Mouse (Mus musculus) lung, embryonic 14.5 days (tissue): ENCODE measurements at regions not wholly inside any gene's neighbourhood (a gene's known extent, or its start where the extent isn't known, plus 50 kb on each side); places are given as distances from the start of the nearest gene placed in this dataset.
A peak's percentile ranks its signal among the peaks of the same experiment; 100 is the strongest.

Experiments
- ATAC-seq: fragments of 200-750 bp; cut with Nextera tagmentation; 2 replicates; pipeline ENCODE4 v1.8.0; 2017; ENCODE audit warnings: mild to moderate bottlenecking, moderate TSS enrichment, moderate library complexity; ENCODE audit not compliant: insufficient read depth
- DNase-seq: peaks from one replicate; pipeline ENCODE4 v3.0.0-alpha.2; 2015
- H3K27ac ChIP-seq: fragments of 300-500 bp; sonication (generic); 2 replicates; pipeline ENCODE4 v1.5.1; 2014; ENCODE audit warnings: low read depth, mild to moderate bottlenecking, moderate library complexity
- H3K27me3 ChIP-seq: fragments of 300-500 bp; sonication (generic); 2 replicates; pipeline ENCODE4 v1.6.1; 2014; ENCODE audit warnings: low read length, control low read depth; ENCODE audit not compliant: insufficient read depth
- H3K36me3 ChIP-seq: fragments of 300-500 bp; sonication (generic); 2 replicates; pipeline ENCODE4 v1.6.1; 2014; ENCODE audit warnings: control low read depth; ENCODE audit not compliant: insufficient read depth
- H3K4me1 ChIP-seq: fragments of 300-500 bp; sonication (generic); 2 replicates; pipeline ENCODE4 v1.6.1; 2014; ENCODE audit warnings: antibody characterized with exemption, control low read depth; ENCODE audit not compliant: insufficient read depth
- H3K4me2 ChIP-seq: fragments of 300-500 bp; sonication (generic); 2 replicates; pipeline ENCODE4 v1.6.1; 2014; ENCODE audit warnings: mild to moderate bottlenecking
- H3K4me3 ChIP-seq: fragments of 300-500 bp; sonication (generic); 2 replicates; pipeline ENCODE4 v1.5.1; 2014; ENCODE audit warnings: low read depth, low read length
- H3K9ac ChIP-seq: fragments of 300-500 bp; sonication (generic); 2 replicates; pipeline ENCODE4 v1.6.1; 2014
- H3K9me3 ChIP-seq: fragments of 300-500 bp; sonication (generic); 2 replicates; pipeline ENCODE4 v1.6.1; 2016; ENCODE audit warnings: low read depth, low read length, control low read depth
- CTCF ChIP-seq: IDR thresholded peaks from 2 replicates; pipeline ENCODE4 v1.5.1; 2016; ENCODE audit warnings: antibody characterized with exemption, low read depth
- WGBS: fragments of 180-500 bp; shearing (Covaris S2); extraction: QIAGEN DNeasy Blood & Tissue Kit; methylation state at CpG from one replicate; pipeline ENCODE4 v1.1.7; 2014; 5-methylcytosine and 5-hydroxymethylcytosine counted together

DNA sequence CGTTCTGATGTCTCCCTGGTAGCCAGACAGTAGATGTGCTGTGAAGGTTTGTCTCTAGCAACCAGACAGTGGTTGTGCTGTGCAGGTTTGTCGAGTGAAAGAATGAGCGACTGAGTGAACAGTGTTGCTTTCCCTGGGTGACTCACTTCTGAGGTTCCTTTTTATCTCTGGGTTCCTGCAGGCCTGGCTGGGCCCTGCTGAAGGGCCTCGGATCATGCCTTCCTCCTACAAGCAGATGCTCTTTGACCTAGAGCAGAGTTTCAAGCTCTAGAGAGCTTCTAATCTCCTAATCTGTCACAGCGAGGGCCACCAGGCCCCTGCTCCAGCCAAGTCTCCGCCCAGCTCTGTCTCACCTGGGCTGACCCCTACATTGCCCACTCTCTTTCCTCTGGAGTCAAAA is 95.6 kb downstream of the Sall1 start:
- Histone ChIP-seq H3K36me3 (no peaks in the 10 kb centered on the region), H3K27me3 (no peaks in the 10 kb centered on the region), H3K4me1 (no peaks in the 10 kb centered on the region), H3K9me3 (no peaks in the 10 kb centered on the region), H3K9ac (no peak overlapping the region), H3K27ac (no peak overlapping the region), H3K4me2 (no peak overlapping the region), H3K4me3 (no peak overlapping the region)
- DNase-seq: no peak
- 50% methylated on average over 6 of the region's 6 CpGs for WGBS
- ATAC-seq: no peak
- TF ChIP-seq CTCF: no peak

- WGBS: 77% methylated on average over 3 of the region's 3 CpGs
- H3K9me3 ChIP-seq: no peaks in the 10 kb centered on the region
- no peak for DNase-seq
- H3K36me3 ChIP-seq: no peaks in the 10 kb centered on the region
- H3K4me1 ChIP-seq: no peaks in the 10 kb centered on the region
- no peak overlapping the region for H3K27ac ChIP-seq
- H3K4me3 ChIP-seq: no peak overlapping the region
- H3K27me3 ChIP-seq: no peaks in the 10 kb centered on the region
- no peak for TF ChIP-seq CTCF
- ATAC-seq: no peak
- no peak overlapping the region for H3K9ac ChIP-seq
- no peak overlapping the region for H3K4me2 ChIP-seq
Observed at GRCm38 (mm10) chr8:88947384-88947783, 96.6 kb downstream of the Sall1 start.

- H3K36me3 ChIP-seq: no peaks in the 10 kb centered on the region
- H3K9me3 ChIP-seq: no peaks in the 10 kb centered on the region
- no peaks in the 10 kb centered on the region for H3K27me3 ChIP-seq
- H3K27ac ChIP-seq: no peak overlapping the region
- WGBS: 54% methylated on average over 8 of the region's 8 CpGs
- no peak for TF ChIP-seq CTCF
- DNase-seq (no peak), ATAC-seq (no peak)
- no peak overlapping the region for H3K4me2 ChIP-seq
- no peaks in the 10 kb centered on the region for H3K4me1 ChIP-seq
- no peak overlapping the region for H3K4me3 ChIP-seq
- no peak overlapping the region for H3K9ac ChIP-seq
Observed at GRCm38 (mm10) chr8:88945656-88946055, 98.3 kb downstream of the Sall1 start.

DNA sequence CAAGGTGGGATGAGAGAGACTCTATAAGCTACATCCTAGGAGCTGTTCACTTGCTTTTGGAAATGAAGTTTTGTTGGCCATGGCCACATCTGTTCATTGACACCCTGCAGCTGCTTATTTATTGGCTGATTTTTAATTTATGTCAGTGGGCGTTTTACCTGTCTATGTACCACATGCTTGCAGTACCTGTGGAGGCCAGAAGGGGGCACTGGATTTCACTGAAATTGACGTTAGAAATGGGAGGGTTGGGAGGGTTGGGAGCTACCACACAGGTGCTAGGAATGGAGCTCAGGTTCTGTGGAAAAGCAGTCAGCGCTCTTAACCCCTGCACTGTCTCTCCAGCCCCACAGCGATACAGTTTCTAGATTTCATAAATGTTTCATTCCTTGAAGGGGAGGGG is 99.9 kb downstream of the Sall1 start:
- Histone ChIP-seq H3K27ac (no peak overlapping the region), H3K9ac (no peak overlapping the region), H3K9me3 (no peaks in the 10 kb centered on the region), H3K4me2 (no peak overlapping the region), H3K36me3 (no peaks in the 10 kb centered on the region), H3K4me1 (no peaks in the 10 kb centered on the region), H3K27me3 (no peaks in the 10 kb centered on the region), H3K4me3 (no peak overlapping the region)
- WGBS: 49% methylated on average over 4 of the region's 4 CpGs
- ATAC-seq: no peak
- TF ChIP-seq CTCF: peak; percentile 55
- peak; percentile 19 for DNase-seq

DNA sequence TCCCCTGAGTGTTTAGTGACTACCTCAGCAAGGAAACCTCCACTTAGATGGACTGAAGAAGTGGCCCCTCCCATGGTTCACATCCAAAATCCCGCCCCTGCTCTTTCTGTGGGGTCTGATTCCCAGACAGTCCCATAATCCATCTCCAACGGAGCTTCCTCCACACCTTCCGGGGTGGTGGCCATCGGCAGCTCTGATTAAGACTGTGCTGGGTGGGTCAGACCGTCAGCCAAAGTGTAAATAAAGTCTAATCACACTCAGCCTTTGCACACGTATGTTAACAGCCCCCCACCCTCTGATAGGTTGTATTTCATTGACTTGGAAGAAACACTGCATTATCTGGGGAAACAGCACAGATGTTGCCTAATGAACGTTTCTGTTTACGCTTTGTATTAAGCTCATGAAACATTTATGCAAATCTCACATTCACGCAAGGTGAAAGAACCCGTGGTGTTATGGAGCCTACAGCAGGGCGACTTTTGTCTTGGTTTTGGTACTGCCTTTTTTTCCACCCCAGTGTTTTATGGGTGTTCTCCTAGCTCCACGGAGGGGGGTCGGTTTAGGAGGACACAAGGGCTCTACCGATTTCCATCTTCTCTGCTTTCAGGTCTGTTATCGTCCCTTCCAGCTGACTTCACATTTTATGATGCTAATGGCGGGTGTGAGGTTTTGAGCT is 104.8 kb downstream of the Sall1 start:
- 50% methylated on average over 16 of the region's 16 CpGs for WGBS

DNA sequence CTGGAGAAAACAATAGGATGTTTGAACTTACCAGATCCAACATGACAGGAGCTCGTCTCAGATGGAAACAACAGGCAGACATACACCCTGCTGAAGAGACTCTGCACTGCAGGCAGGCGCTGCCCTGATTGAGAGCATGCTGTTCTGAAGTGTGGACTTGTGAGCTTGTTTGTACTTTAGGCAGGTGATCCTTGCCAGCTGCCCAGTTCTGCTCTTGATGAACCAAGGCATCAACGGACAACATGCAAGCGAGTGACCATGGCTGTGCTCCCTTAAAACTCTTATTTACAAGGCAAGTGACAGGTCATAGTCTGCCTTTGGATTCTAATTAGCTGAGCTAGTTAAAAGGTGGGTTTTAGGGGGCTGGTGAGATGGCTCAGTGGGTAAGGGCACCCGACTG is 109.3 kb downstream of the Sall1 start:
- DNase-seq (no peak), ATAC-seq (no peak)
- no peak overlapping the region for H3K4me2 ChIP-seq
- H3K9me3 ChIP-seq: no peaks in the 10 kb centered on the region
- H3K4me3 ChIP-seq: no peak overlapping the region
- H3K36me3 ChIP-seq: no peaks in the 10 kb centered on the region
- H3K27me3 ChIP-seq: no peaks in the 10 kb centered on the region
- no peak for TF ChIP-seq CTCF
- H3K9ac ChIP-seq: no peak overlapping the region
- WGBS: 89% methylated on average over 5 of the region's 5 CpGs
- no peak overlapping the region for H3K27ac ChIP-seq
- H3K4me1 ChIP-seq: no peaks in the 10 kb centered on the region

More for the DNA sequence above, 104.8 kb downstream of the Sall1 start:
- Histone ChIP-seq H3K4me1 (no peaks in the 10 kb centered on the region), H3K36me3 (no peaks in the 10 kb centered on the region), H3K27me3 (no peaks in the 10 kb centered on the region), H3K27ac (no peak overlapping the region), H3K9ac (no peak overlapping the region), H3K9me3 (no peaks in the 10 kb centered on the region), H3K4me2 (no peak overlapping the region), H3K4me3 (no peak overlapping the region)
- TF ChIP-seq CTCF: no peak
- DNase-seq: no peak
- no peak for ATAC-seq

DNA sequence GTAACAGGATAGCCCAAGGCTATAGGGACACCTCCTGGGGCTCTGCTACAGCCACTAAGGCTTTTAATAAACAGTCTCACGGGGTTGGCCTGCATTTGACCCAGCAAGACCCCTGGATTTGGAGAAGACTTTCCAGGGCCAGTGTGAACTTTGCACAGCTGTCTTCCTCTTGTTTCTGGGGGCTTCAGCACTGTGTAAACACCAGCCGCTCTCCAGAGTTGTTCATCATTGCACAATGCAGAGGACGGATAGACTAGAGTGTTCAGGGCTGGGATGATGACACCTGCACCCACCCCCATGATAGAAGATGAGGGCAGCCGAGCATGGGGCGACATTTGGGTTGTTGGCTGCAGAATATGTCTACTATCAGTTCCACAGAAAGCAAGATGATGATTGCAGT is 112.9 kb downstream of the Sall1 start:
- WGBS: 35% methylated on average over 5 of the region's 5 CpGs
- no peaks in the 10 kb centered on the region for H3K9me3 ChIP-seq
- H3K4me2 ChIP-seq: no peak overlapping the region
- H3K4me3 ChIP-seq: no peak overlapping the region
- H3K27ac ChIP-seq: no peak overlapping the region
- H3K27me3 ChIP-seq: no peaks in the 10 kb centered on the region
- 0 out of 2 replicates have a peak, but pooled peaks cover 3% of the 10 kb centered on the region for H3K4me1 ChIP-seq
- no peaks in the 10 kb centered on the region for H3K36me3 ChIP-seq
- no peak overlapping the region for H3K9ac ChIP-seq
- no peak for TF ChIP-seq CTCF
- ATAC-seq (no peak), DNase-seq (no peak)
